Mouse (Mus musculus) right cerebral cortex, adult 18-20 months (tissue): Measurements from ENCODE around the gene Obp2b.

Experiments
- DNase-seq: peaks from one replicate; pipeline ENCODE4 v3.0.0; 2022; ENCODE audit warnings: mixed read lengths

Gene Obp2b

DNA sequence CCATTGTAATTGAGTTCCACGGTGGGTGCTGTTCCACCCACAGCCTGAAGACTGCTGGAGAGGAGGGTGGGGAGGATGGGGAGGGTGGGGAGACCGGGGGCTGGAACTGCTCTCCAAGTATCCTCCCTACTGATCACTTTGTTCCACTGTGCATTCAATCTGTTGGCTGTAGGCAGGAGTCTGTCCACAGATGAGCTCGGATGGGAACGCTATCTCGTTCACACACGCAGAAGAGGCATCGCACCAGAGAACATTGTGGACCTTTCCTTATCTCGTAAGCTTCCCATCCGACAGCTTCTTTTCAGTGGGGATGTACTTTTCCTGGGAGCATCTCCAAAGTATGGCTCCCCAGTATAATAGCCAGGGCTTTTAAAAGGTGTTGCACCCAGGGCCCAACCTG lies 42.3 kb downstream of the Obp2b start:
- no peak for DNase-seq

DNA sequence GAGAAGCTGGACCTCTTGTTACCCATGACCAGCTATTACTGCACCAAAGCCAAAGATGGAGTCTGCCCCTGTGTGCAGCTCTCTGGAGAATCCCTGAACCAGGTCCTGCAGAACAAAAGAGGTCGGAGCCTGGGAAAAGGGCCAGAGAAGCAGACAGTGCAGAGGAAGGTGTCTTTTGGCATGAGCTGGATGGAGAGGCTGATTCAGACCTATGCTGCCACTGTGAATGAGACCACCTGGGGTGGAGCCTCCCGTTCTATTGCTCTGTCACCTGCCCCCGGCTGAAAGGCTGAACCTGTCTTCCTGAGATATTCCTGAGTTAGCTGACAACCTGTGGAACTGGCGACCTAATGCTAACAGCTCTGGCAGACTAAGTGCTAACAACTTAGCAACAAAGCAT lies 44.1 kb downstream of the Obp2b start:
- DNase-seq, result no peak

DNA sequence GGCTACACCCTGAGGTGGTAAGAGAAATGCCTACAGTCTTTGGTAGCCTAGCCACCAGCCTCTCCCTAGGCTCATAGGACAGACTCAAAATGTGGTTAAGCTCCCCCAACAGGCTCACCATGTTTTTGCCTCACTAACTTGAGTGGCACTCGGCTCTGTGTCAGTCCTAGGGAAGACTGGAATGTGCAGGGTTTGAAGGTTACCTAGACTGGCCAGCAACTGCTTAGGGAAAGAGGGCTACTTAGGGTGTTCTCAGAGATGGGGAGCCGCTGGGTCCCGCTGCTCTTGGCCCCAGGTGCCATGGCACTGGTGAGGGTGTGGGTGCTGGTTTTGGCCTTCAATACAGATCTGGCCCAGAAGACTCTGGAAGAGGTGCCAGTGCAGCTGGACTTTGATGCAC lies 45.1 kb downstream of the Obp2b start, which contains the start of gene Gm13539:
Gene Gm13539, plus strand, starts transcription at position 301 of the 400 bp plus-strand sequence.
- no peak for DNase-seq

DNA sequence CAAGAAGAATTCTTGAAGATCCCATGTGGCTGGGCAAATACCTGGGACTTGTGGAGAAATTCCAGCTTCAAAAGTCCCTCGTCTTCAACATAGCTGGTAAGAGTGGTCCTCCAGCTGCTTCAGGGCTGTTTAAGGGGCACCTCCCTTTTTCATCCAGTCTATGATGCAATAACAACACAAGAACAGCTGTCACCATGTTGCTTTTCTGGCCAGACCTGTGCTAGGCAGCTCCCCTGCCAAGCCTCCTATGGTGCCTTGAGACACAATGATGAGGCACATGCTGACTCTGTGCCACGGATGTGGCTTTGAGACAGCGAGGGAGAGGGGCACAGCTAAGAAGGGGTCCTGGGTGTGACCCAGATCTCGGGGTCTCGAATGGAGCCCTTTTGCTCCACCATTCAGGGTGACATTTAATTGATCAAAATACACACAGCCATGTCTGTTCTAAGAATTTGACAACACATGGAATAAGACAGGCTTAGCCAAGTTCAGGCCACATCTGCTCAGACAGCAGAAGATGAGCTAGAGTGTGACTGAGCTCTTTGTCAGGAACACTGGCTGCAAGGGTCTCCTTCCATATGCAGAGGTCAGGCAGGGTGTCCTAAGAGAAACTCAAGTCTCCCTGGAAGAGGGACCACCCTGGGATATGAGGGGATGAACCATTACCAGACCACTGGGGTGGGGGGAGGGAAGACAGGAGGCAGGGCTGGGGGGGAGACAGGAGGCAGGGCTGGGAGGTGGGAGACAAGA lies 48.9 kb downstream of the Obp2b start:
- no peak for DNase-seq

DNA sequence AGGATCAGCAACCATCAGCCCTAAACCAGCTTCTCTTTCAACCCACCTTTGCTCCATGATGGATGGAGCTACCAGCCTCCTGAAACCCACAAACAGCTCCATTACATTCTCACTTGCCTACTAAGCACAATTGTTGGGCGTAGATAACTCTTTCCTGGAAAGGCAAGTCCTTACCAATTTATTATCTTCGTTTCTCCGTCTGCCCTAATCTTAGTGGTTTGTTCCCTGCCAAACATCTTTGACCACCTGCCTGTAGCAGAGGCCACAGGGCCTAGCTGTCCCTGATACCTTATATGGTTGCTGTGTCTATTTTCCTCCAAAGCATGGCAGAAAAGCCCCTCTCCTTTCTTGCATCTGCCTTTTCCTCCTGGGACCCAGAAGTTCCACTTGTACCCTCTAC lies 52.3 kb downstream of the Obp2b start:
- no peak for DNase-seq
